Mouse (Mus musculus): ENCODE measurements around the gene Helz. TPM values are rescaled to one million over a fixed set of nuclear protein-coding genes. Genes with fewer than 3 reads are reported as not detected.
"Not testable (repeated sequence)": the region's sequence is repeated elsewhere in the genome, so short reads cannot be mapped to it uniquely, and the experiment has no call there.

Gene Helz
- polyA plus RNA-seq, 1 experiment from 2014 or later: 22.0 TPM

DNA sequence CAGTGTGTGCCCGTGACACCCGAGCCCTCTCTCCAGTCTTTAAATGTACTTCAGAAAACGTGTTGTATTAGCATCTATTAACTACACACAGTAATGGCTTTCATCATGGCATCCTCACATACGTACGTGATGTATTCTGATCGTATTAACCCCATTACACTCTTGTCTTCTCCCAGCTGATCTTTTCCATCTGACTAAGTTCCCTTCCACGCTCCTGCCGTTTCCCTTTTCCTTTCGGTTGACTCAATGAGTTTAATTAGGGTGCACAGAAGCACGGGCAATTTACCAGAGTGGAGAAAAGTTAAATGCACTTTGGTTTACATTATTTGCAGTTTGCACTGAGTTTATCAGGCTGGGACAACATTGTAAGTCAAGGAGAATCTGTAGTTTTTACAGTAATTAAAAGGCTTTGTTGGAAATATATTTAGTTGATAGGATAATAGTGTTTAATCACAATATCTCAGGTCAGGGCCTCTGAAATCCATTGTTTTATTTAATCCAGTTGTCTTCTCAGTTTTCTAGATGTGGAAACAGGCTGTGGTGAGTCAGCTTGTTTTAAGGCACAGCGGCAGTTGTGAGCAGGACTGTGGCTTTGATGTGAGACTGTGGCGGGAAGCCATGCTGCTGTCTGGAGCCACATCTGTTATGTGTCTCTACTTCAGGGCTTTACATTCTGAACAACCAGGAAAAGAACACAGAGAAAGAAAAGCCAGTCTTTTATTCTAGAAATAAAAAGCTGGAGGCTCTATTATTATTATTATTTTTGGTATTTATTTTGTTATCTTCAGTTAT, 37.1 kb downstream of the Helz start:
- WGBS: 41% methylated on average over 12 of the region's 12 CpGs
- H3K4me2 ChIP-seq (replicated peaks): no peak overlapping the region
- no peak for ATAC-seq (ENCODE audit: low FRiP score, low read depth)
- H3K27ac ChIP-seq: no peak overlapping the region
- H3K4me3 ChIP-seq: no peak overlapping the region
- H3K4me1 ChIP-seq: peaks cover 11% of the 10 kb centered on the region
- H3K36me3 ChIP-seq: peaks cover 47% of the 10 kb centered on the region
- H3K9ac ChIP-seq: no peak overlapping the region
- H3K27me3 ChIP-seq: no peaks in the 10 kb centered on the region
- no peaks in the 10 kb centered on the region for H3K9me3 ChIP-seq

DNA sequence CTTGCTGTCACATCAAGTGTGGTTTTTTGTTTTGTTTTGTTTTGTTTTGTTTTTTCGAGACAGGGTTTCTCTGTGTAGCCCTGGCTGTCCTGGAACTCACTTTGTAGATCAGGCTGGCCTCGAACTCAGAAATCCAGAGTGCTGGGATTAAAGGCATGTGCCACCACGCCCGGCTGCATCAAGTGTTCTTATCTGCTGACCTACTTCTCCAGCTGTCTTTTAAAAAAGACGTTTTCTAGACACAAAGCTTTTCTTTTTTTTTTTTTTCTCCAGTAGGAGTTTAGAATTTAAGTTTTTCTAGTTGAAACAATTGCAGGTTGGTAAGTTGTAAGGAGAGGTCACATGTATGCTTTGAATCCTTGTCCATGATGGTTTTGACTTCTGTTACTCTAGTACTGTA, 38.4 kb downstream of the Helz start:
- H3K4me2 ChIP-seq (replicated peaks); ATAC-seq (ENCODE audit: low FRiP score, low read depth); H3K4me3 ChIP-seq; H3K27ac ChIP-seq; H3K9me3 ChIP-seq; H3K27me3 ChIP-seq; H3K9ac ChIP-seq: not testable (repeated sequence)
- H3K4me1 ChIP-seq: peaks cover 11% of the 10 kb centered on the region
- peaks cover 45% of the 10 kb centered on the region for H3K36me3 ChIP-seq
- WGBS: 89% methylated on average over 5 of the region's 5 CpGs

DNA sequence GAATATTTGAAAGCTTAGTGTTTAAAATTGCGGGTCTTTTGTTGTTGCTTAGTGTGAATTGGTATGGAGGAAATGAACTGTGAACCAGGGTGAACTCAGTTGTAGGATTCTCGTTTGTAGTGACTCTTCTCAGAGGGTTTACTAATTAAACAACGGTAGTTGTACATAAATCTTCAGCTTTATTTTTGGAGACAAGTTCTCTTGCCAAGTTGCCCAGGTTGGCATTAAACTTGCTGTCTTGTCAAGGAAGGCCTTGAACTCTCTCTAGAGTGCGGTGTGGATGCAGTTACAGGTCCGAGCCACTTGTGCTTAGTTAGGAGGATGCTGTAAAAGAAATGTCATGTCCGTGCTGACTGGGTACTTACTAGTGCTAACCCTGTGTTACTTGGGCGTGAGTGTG, 39.4 kb downstream of the Helz start:
- Histone ChIP-seq H3K9me3 (no peaks in the 10 kb centered on the region), H3K4me2 (replicated peaks) (no peak overlapping the region), H3K27ac (no peak overlapping the region), H3K27me3 (no peaks in the 10 kb centered on the region), H3K4me3 (no peak overlapping the region), H3K4me1 (peaks cover 11% of the 10 kb centered on the region), H3K9ac (no peak overlapping the region), H3K36me3 (peaks cover 42% of the 10 kb centered on the region)
- 85% methylated on average over 7 of the region's 7 CpGs for WGBS
- no peak for ATAC-seq (ENCODE audit: low FRiP score, low read depth)

DNA sequence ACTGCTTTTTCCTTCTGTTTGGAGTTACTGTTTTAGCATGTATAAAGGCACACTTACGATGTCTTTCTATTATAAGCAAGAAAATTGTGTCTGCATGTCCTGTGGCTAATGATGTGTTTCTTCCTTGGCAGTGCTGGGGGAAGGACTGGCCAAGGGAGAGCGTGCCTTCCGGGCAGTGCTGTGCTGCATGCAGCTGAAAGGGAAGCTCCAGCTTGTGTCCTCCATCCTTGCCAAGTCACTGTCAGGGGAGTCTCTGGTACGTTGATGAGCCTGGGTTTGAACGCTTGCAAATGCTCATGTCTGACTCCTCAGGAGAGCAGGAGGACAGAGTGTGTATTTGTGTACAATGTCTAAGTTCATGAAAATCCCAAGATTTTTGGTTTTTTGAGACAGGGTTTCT, 44.8 kb downstream of the Helz start:
- Histone ChIP-seq H3K27ac (no peak overlapping the region), H3K36me3 (peaks cover 67% of the 10 kb centered on the region), H3K4me2 (replicated peaks) (no peak overlapping the region), H3K4me3 (no peak overlapping the region), H3K9ac (no peak overlapping the region), H3K27me3 (no peaks in the 10 kb centered on the region), H3K9me3 (no peaks in the 10 kb centered on the region), H3K4me1 (no peaks in the 10 kb centered on the region)
- ATAC-seq (ENCODE audit: low FRiP score, low read depth): no peak
- 89% methylated on average over 5 of the region's 5 CpGs for WGBS

DNA sequence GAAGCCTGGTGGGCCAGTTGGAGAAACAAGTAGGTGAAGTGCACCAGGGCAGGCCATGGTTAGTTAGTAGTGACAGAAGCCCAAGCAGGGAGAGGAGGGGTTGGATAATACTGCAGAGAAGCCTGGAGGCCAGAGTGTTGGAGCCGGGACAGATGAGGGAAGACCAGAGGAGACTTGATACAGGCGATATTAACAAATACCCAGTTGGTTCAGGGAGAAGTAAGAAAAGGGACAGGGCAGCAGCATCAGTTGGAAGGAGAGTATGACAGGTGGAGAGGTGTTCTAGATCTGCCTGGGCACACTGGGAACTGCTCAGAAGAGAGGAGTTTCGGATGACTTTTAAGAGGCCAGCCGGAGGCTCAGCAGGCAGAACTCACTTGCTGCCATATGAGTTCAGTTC, 49.7 kb downstream of the Helz start:
- Histone ChIP-seq H3K27ac (no peak overlapping the region), H3K27me3 (no peaks in the 10 kb centered on the region), H3K4me1 (no peaks in the 10 kb centered on the region), H3K36me3 (peaks cover 72% of the 10 kb centered on the region), H3K9me3 (no peaks in the 10 kb centered on the region), H3K4me3 (no peak overlapping the region), H3K9ac (no peak overlapping the region), H3K4me2 (replicated peaks) (no peak overlapping the region)
- no peak for ATAC-seq (ENCODE audit: low FRiP score, low read depth)
- WGBS: 95% methylated on average over 4 of the region's 4 CpGs

DNA sequence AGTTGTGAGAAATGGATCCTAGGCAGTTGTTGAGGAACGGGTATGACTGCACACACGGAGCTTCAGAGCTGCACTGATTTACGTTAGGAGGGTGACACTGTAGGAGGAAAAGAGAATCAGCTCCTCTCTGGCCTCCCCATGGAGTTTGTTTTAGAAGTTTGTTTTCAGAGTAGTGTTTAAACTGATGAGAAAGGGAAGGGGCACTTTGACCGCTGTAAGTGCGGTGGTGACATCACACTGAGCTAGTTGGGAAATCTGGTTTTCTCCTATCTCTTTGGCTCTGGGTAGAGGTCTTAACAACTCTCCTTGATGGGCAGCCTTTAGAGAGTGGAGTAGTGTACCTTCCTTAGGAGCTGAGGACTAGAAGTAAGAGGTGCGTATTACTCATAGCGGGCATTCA, 58.0 kb downstream of the Helz start:
- Histone ChIP-seq H3K4me3 (no peak overlapping the region), H3K4me2 (replicated peaks) (no peak overlapping the region), H3K27ac (no peak overlapping the region), H3K9me3 (no peaks in the 10 kb centered on the region), H3K36me3 (peaks cover 64% of the 10 kb centered on the region), H3K27me3 (no peaks in the 10 kb centered on the region), H3K4me1 (no peaks in the 10 kb centered on the region), H3K9ac (no peak overlapping the region)
- no peak for ATAC-seq (ENCODE audit: low FRiP score, low read depth)
- WGBS: 93% methylated on average over 7 of the region's 7 CpGs

DNA sequence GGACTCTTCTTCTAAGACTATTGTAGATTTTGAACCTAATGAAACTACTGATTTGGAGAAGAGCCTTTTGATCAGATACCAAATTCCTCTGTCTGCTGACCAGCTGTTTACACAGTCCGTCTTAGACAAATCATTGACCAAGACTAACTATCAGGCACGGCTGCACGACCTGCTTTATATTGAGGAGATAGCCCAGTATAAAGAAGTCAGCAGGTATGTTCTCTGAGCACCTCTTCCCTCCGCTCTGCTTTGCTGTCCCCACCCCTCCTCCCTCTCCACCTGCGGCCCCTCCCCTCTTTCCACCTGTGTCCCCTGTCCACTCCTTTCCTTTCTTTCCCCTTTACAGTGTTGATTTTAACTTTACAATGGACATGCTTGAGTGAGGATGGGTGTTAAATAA, 66.2 kb downstream of the Helz start:
- peaks cover 31% of the 10 kb centered on the region for H3K36me3 ChIP-seq
- no peaks in the 10 kb centered on the region for H3K4me1 ChIP-seq
- H3K4me3 ChIP-seq: no peak overlapping the region
- H3K4me2 ChIP-seq (replicated peaks): no peak overlapping the region
- 93% methylated on average over 5 of the region's 5 CpGs for WGBS
- no peaks in the 10 kb centered on the region for H3K27me3 ChIP-seq
- no peak overlapping the region for H3K9ac ChIP-seq
- H3K27ac ChIP-seq: no peak overlapping the region
- no peaks in the 10 kb centered on the region for H3K9me3 ChIP-seq
- ATAC-seq (ENCODE audit: low FRiP score, low read depth): no peak

DNA sequence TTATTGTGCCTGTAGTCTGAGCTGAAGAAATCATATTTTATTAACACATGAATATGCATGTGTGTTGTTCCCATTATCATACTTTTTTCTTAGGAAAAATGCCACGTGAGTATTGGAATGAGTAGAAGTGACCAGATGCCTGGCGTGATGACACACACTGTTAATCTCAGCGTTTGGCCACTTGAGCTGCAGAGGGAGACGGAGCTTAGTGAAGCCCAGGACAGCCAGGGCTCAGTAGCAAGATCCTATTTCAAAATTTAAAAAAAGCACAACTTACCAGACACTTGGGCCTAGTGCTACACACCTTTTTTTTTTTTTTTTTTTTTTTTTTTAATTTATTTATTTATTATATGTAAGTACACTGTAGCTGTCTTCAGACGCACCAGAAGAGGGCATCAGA, 68.0 kb downstream of the Helz start:
- Histone ChIP-seq H3K9me3 (no peaks in the 10 kb centered on the region), H3K36me3 (peaks cover 48% of the 10 kb centered on the region), H3K9ac (no peak overlapping the region), H3K27ac (no peak overlapping the region), H3K4me2 (replicated peaks) (no peak overlapping the region), H3K4me3 (no peak overlapping the region), H3K4me1 (no peaks in the 10 kb centered on the region), H3K27me3 (no peaks in the 10 kb centered on the region)
- no peak for ATAC-seq (ENCODE audit: low FRiP score, low read depth)
- 90% methylated on average over 5 of the region's 5 CpGs for WGBS

DNA sequence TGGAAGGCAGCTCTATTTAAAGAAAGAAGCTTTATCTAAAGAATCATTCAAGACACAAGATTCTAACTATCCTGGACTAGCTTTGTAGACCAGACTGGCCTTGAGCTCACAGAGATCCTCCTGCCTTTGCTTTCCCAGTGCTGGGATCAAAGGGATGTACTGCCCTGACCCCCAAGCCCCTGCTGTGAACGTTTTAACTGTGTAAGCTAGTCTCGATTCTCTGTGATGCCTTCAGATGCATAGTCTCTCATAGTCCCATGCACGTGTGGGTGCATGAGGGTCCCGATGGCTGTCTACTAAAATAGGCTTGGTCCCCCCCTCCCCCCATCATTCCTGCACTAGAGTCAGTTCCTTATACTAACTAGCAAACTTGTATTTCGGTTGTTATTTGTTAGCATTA, 70.2 kb downstream of the Helz start:
- 61% methylated on average over 5 of the region's 5 CpGs for WGBS
- H3K9ac ChIP-seq: no peak overlapping the region
- H3K27me3 ChIP-seq: no peaks in the 10 kb centered on the region
- no peak overlapping the region for H3K4me2 ChIP-seq (replicated peaks)
- H3K36me3 ChIP-seq: peaks cover 58% of the 10 kb centered on the region
- H3K4me3 ChIP-seq: no peak overlapping the region
- no peak for ATAC-seq (ENCODE audit: low FRiP score, low read depth)
- H3K4me1 ChIP-seq: no peaks in the 10 kb centered on the region
- H3K9me3 ChIP-seq: no peaks in the 10 kb centered on the region
- H3K27ac ChIP-seq: no peak overlapping the region

DNA sequence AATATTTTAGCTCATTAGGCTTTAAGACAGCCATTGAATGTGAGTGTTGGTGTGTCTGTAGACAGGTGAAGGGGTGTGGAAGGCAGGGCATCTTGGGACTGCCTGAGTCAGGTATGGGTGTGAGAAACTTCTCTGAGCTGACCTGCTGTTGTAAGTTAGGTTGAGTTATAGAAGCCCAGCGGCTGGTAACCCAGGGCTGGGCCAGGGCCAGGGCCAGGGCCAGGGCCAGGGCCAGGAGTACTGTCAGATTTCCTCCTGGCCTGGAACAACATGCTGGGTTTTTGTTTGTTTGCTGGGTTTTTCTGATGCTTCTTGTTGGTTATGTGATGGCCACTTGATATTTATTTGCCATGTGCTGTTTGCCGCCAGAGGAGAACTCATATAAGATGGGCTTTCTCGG, 76.9 kb downstream of the Helz start:
- Histone ChIP-seq H3K4me1 (no peaks in the 10 kb centered on the region), H3K9me3 (no peaks in the 10 kb centered on the region), H3K4me3 (no peak overlapping the region), H3K36me3 (peaks cover 43% of the 10 kb centered on the region), H3K27ac (no peak overlapping the region), H3K27me3 (no peaks in the 10 kb centered on the region), H3K4me2 (replicated peaks) (no peak overlapping the region), H3K9ac (no peak overlapping the region)
- no peak for ATAC-seq (ENCODE audit: low FRiP score, low read depth)
- WGBS: 94% methylated on average over 3 of the region's 3 CpGs

DNA sequence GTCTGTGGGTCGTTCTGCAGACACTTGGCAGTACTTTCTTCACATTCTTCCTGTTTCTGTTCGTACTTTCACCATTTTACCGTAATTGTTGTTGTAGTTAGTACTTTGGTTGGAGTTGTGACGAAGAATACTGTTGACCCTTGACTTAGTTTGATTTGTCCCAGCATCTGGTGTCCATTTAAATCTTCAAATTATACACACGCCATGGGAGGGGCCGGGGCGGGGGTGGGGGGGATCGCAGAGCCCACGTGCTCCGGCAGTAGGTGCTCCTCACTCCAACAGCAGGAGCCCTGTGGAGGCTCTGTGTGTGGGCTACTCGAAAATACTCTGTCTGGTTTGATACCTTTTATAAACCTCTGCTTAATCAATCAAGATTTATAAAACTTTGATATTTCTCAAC, 78.0 kb downstream of the Helz start:
- ATAC-seq (ENCODE audit: low FRiP score, low read depth): no peak
- Histone ChIP-seq H3K9ac (no peak overlapping the region), H3K36me3 (peaks cover 34% of the 10 kb centered on the region), H3K27ac (no peak overlapping the region), H3K27me3 (no peaks in the 10 kb centered on the region), H3K4me2 (replicated peaks) (no peak overlapping the region), H3K9me3 (no peaks in the 10 kb centered on the region), H3K4me1 (no peaks in the 10 kb centered on the region), H3K4me3 (no peak overlapping the region)
- WGBS: 52% methylated on average over 11 of the region's 11 CpGs

DNA sequence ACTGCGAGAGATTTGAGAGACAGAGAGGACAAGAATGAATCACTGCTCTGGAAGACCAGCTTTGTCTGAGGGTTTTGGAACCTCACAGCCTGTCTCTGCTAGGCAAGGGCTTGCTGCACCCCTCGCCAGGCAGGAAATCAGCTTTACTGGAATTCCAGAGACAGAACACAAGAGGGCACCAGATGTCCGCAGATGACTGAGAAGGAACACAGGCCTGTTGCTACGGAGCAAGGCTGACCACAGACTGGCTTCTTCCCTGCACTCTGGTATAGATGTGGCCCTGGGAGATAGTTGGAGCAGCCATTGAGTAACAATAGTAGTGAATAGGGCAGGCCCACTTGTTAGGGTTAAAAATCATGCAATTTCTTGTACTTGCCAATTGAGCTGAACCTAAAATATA, 81.8 kb downstream of the Helz start:
- WGBS: 37% methylated on average over 4 of the region's 4 CpGs
- ATAC-seq (ENCODE audit: low FRiP score, low read depth): peak; percentile 64
- peaks cover 41% of the 10 kb centered on the region for H3K36me3 ChIP-seq

DNA sequence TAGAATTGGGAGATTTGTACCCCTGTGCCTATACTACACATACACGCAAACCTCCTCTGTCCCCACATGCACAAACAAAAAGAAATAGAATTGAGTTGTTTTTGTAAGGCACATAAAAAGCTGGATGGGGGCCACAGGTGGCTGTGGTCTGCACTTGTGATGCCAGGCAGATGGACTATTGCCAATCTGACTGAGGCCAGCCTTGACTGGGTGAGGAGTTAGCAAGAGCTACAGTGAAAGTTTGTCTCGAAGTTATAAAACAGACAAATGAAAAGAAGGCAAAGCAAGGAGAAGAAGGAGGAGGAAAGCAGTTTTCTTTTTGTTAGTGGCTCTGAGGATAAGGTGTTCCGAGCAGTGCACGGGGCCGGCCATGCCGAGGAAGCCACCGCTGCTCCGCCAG, 82.2 kb downstream of the Helz start:
- H3K36me3 ChIP-seq: peaks cover 46% of the 10 kb centered on the region
- WGBS: 95% methylated on average over 8 of the region's 8 CpGs
- ATAC-seq (ENCODE audit: low FRiP score, low read depth): no peak

More for the DNA sequence above, 81.8 kb downstream of the Helz start:
- no peak overlapping the region for H3K4me2 ChIP-seq (replicated peaks)
- no peak overlapping the region for H3K27ac ChIP-seq
- H3K9me3 ChIP-seq: no peaks in the 10 kb centered on the region
- H3K9ac ChIP-seq: no peak overlapping the region
- no peaks in the 10 kb centered on the region for H3K4me1 ChIP-seq
- no peaks in the 10 kb centered on the region for H3K27me3 ChIP-seq
- H3K4me3 ChIP-seq: no peak overlapping the region

More for the DNA sequence above, 82.2 kb downstream of the Helz start:
- no peak overlapping the region for H3K9ac ChIP-seq
- no peaks in the 10 kb centered on the region for H3K27me3 ChIP-seq
- no peak overlapping the region for H3K4me2 ChIP-seq (replicated peaks)
- no peak overlapping the region for H3K27ac ChIP-seq
- no peaks in the 10 kb centered on the region for H3K4me1 ChIP-seq
- no peaks in the 10 kb centered on the region for H3K9me3 ChIP-seq
- H3K4me3 ChIP-seq: no peak overlapping the region

Measured in limb, embryonic 13.5 days (tissue).